Mouse (Mus musculus): ENCODE measurements around the gene Bpifb6. TPM values are rescaled to one million over a fixed set of nuclear protein-coding genes. Genes with fewer than 3 reads are reported as not detected.
A peak's percentile ranks its signal among the peaks of the same experiment; 100 is the strongest.

Bpifb6 gene
- total and polyA plus RNA-seq, 3 experiments, result not detected

DNA sequence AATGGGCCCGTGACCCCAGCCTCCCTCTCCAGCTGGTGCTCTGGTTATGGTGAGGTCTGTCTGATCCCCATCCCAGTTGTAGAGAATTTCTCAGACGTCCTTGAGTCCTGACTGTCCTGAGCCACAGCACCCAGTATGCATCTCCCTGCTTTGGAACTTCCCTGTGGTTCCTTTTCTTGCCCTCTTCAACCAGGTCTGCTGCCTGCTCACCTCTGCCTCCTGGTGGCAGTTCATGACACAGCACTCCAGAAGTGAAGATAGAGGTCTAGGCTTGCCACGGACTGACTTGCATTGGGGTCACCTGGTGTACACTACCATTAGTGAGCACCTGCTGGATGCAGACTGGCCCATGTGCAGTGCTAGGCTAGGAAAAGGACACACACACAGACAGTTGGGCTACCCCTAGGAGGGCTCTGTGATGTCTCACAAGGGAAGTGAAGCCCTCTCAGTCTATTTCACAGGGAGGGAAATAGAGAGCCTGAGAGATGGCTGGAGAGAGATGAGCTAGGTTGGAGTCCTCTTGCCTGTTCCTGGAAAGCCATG lies 29.8 kb downstream of the Bpifb6 start:
- no peak overlapping the region for H3K27ac ChIP-seq (ENCODE audit: control insufficient read depth, low read depth, low read length)
- no peaks in the 10 kb centered on the region for H3K9me3 ChIP-seq (replicated peaks; ENCODE audit: insufficient read depth, low read length)
- no peaks in the 10 kb centered on the region for H3K27me3 ChIP-seq (ENCODE audit: control insufficient read depth in 1 of 2, insufficient read depth in 2 of 2, low read length in 2 of 2)
- no peaks in the 10 kb centered on the region for H3K4me1 ChIP-seq (ENCODE audit: control insufficient read depth in 1 of 2, insufficient read depth in 2 of 2, low read length in 2 of 2)
- DNase-seq (ENCODE audit: low read depth, low spot score), result peak; percentile 23
- TF ChIP-seq RAD21 (IDR thresholded peaks at IDR 0.05; ENCODE audit: low read depth, low read length) (peak; percentile 42), BHLHE40 (IDR thresholded peaks at IDR 0.05; ENCODE audit: borderline replicate concordance, low read depth, low read length) (no peak), POLR2AphosphoS2 (IDR thresholded peaks at IDR 0.05; ENCODE audit: low read length) (no peak), SMC3 (IDR thresholded peaks at IDR 0.05; ENCODE audit: low read depth, low read length) (peak; percentile 79), ETS1 (IDR thresholded peaks at IDR 0.05; ENCODE audit: low read depth, low read length) (no peak), ZC3H11A (IDR thresholded peaks at IDR 0.05; ENCODE audit: low read depth, low read length) (peak; percentile 38; the same call in 1 of the 2 replicates), CTCF (IDR thresholded peaks at IDR 0.05 in 2 of 3, conservative IDR thresholded peaks at IDR 0.05 in 1 of 3; ENCODE audit: control insufficient read depth in 1 of 3, insufficient read depth in 1 of 3, low read depth in 2 of 3, low read length in 3 of 3, poor library complexity in 1 of 3, severe bottlenecking in 1 of 3) (peak; percentile 65 to 82 (median 80)), MXI1 (IDR thresholded peaks at IDR 0.05; ENCODE audit: low read depth, low read length) (no peak), USF1 (IDR thresholded peaks at IDR 0.05; ENCODE audit: low read depth, low read length) (no peak), USF2 (IDR thresholded peaks at IDR 0.05; ENCODE audit: borderline replicate concordance in 1 of 2, insufficient read depth in 1 of 2, low read depth in 1 of 2, low read length in 2 of 2) (no peak), MEF2A (IDR thresholded peaks at IDR 0.05; ENCODE audit: extremely low read depth, insufficient replicate concordance, low read depth, low read length, poor library complexity, severe bottlenecking) (no peak), GABPA (IDR thresholded peaks at IDR 0.05; ENCODE audit: low read depth, low read length) (no peak)
- no peak overlapping the region for H3K4me3 ChIP-seq (ENCODE audit: control insufficient read depth in 1 of 2, insufficient read depth in 1 of 2, low read depth in 2 of 2, low read length in 2 of 2)
- no peak overlapping the region for H3K9ac ChIP-seq (ENCODE audit: control insufficient read depth, low read depth, low read length, poor library complexity, severe bottlenecking)
- H3K36me3 ChIP-seq (ENCODE audit: control insufficient read depth in 1 of 2, insufficient read depth in 2 of 2, low read length in 2 of 2), result no peaks in the 10 kb centered on the region
- H3K79me2 ChIP-seq (ENCODE audit: control insufficient read depth, insufficient read depth, low read length, poor library complexity), result no peaks in the 10 kb centered on the region

DNA sequence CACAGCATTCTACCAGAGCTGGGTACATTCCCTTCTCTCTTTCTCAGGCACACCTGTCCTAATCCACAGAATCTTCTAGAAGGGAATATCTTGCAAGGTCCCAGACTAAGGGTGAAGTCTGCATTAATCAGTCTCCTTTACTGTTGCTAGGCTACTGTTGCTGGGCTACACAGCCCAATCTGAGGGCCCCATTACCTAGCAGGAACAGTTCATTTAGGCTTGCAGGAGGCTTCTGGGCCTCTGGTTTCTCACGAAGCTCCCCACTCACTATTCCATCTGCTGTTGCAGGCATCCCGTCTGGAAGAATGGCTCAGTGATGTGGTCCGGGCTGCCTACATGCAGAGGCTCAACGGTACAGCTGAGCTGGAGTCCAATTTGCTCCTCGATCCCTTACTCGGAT lies 30.9 kb downstream of the Bpifb6 start:
- no peaks in the 10 kb centered on the region for H3K27me3 ChIP-seq (ENCODE audit: control insufficient read depth in 1 of 2, insufficient read depth in 2 of 2, low read length in 2 of 2)
- no peak overlapping the region for H3K4me3 ChIP-seq (ENCODE audit: control insufficient read depth in 1 of 2, insufficient read depth in 1 of 2, low read depth in 2 of 2, low read length in 2 of 2)
- no peaks in the 10 kb centered on the region for H3K79me2 ChIP-seq (ENCODE audit: control insufficient read depth, insufficient read depth, low read length, poor library complexity)
- DNase-seq (ENCODE audit: low read depth, low spot score), result no peak
- TF ChIP-seq RAD21 (IDR thresholded peaks at IDR 0.05; ENCODE audit: low read depth, low read length), result no peak
- no peak for TF ChIP-seq MYC (IDR thresholded peaks at IDR 0.05; ENCODE audit: low read depth, low read length)
- no peak for TF ChIP-seq ZKSCAN1 (IDR thresholded peaks at IDR 0.05; ENCODE audit: low read depth, low read length)
- TF ChIP-seq MAZ (IDR thresholded peaks at IDR 0.05; ENCODE audit: low read depth, low read length), result no peak
- no peak overlapping the region for H3K27ac ChIP-seq (ENCODE audit: control insufficient read depth, low read depth, low read length)
- H3K9me3 ChIP-seq (replicated peaks; ENCODE audit: insufficient read depth, low read length), result no peaks in the 10 kb centered on the region
- H3K36me3 ChIP-seq (ENCODE audit: control insufficient read depth in 1 of 2, insufficient read depth in 2 of 2, low read length in 2 of 2), result no peaks in the 10 kb centered on the region
- H3K9ac ChIP-seq (ENCODE audit: control insufficient read depth, low read depth, low read length, poor library complexity, severe bottlenecking), result no peak overlapping the region
- H3K4me1 ChIP-seq (ENCODE audit: control insufficient read depth in 1 of 2, insufficient read depth in 2 of 2, low read length in 2 of 2), result no peaks in the 10 kb centered on the region
